Mouse (Mus musculus): ENCODE measurements around the gene AC161166.1. TPM values are rescaled to one million over a fixed set of nuclear protein-coding genes. Genes with fewer than 3 reads are reported as not detected.
A peak's percentile ranks its signal among the peaks of the same experiment; 100 is the strongest.

AC161166.1 gene
- total and polyA plus RNA-seq, 3 experiments: 0.08 TPM; not detected in 2

DNA sequence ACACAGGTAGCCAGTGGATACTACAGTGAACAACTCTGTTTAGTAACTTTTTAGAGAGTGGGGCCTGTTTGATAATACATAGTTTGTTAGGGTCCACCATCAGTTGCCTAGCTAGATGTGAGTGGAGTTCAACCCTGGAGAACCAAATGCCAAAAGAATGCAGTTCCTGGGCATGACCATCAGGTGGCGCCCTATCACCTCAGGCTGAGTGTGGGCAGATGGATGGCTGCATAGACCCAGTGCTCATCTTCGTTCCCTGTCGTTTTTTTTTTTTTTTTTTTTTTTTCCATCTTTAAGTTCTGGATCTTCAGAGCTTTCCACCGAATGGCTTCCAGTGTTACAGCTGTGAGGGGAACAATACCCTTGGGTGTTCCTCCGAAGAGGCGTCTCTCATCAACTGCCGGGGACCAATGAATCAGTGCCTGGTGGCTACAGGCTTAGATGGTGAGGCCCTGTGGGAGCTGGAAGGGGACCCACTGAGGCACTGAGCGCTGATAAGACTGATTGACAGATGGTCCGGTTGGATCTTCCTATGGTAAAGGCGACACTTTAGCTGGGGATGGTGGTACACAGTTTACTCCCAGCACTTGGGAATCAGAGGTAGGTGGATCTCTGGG is 38.2 kb downstream of the AC161166.1 start (continued):
- TF ChIP-seq NELFE (IDR thresholded peaks at IDR 0.05; ENCODE audit: low read depth, low read length): no peak
- TF ChIP-seq USF1 (IDR thresholded peaks at IDR 0.05; ENCODE audit: low read depth, low read length): no peak
- no peak for TF ChIP-seq SIN3A (IDR thresholded peaks at IDR 0.05; ENCODE audit: low read length)
- TF ChIP-seq ZKSCAN1 (IDR thresholded peaks at IDR 0.05; ENCODE audit: borderline replicate concordance, low read depth, low read length): no peak
- TF ChIP-seq ZMIZ1 (IDR thresholded peaks at IDR 0.05; ENCODE audit: low read depth, low read length): no peak
- no peak for TF ChIP-seq CHD1 (IDR thresholded peaks at IDR 0.05; ENCODE audit: low read depth, low read length)
- no peak for TF ChIP-seq E2F4 (IDR thresholded peaks at IDR 0.05; ENCODE audit: insufficient replicate concordance, low read depth, low read length)
- no peak for TF ChIP-seq HCFC1 (IDR thresholded peaks at IDR 0.05; ENCODE audit: low read depth, low read length)
- no peak for TF ChIP-seq MAZ (IDR thresholded peaks at IDR 0.05; ENCODE audit: low read depth, low read length)
- TF ChIP-seq JUN (IDR thresholded peaks at IDR 0.05; ENCODE audit: insufficient read depth, low read depth, low read length): no peak
- no peak for TF ChIP-seq RCOR1 (conservative IDR thresholded peaks at IDR 0.05; ENCODE audit: low read depth, low read length)
- TF ChIP-seq EP300 (IDR thresholded peaks at IDR 0.05; ENCODE audit: low read length): no peak
- TF ChIP-seq GABPA (IDR thresholded peaks at IDR 0.05; ENCODE audit: insufficient replicate concordance, low read depth, low read length): no peak
- peak; percentile 76 for TF ChIP-seq SMC3 (IDR thresholded peaks at IDR 0.05; ENCODE audit: low read depth, low read length)
- no peak for TF ChIP-seq MYC (IDR thresholded peaks at IDR 0.05; ENCODE audit: low read depth, low read length)
- TF ChIP-seq USF2 (conservative IDR thresholded peaks at IDR 0.05; ENCODE audit: low read depth, low read length): no peak
- TF ChIP-seq ZC3H11A (IDR thresholded peaks at IDR 0.05; ENCODE audit: low read depth, low read length): peak; percentile 46
- TF ChIP-seq MAFK (IDR thresholded peaks at IDR 0.05; ENCODE audit: insufficient replicate concordance, low read length): no peak
- no peak for TF ChIP-seq MAX (IDR thresholded peaks at IDR 0.05; ENCODE audit: low read length)

GRCm38 (mm10) chr7:24472937-24473336 is 39.3 kb downstream of the AC161166.1 start:
- Histone ChIP-seq H3K4me3 (replicated peaks in 1 of 3; ENCODE audit: low read depth in 2 of 3, low read length in 2 of 3, poor library complexity in 1 of 3) (no peak overlapping the region), H3K27me3 (replicated peaks) (peaks cover 15% of the 10 kb centered on the region), H3K4me2 (ENCODE audit: insufficient read depth, low read depth, poor library complexity, severe bottlenecking) (no peak overlapping the region), H3K4me1 (ENCODE audit: control insufficient read depth in 1 of 2, insufficient read depth in 2 of 2) (no peaks in the 10 kb centered on the region), H3K36me3 (replicated peaks in 1 of 2; ENCODE audit: control insufficient read depth in 1 of 2, insufficient read depth in 1 of 2, low read length in 1 of 2) (no peaks in the 10 kb centered on the region), H3K9me3 (replicated peaks; ENCODE audit: low read length) (peaks cover 32% of the 10 kb centered on the region), H3K9ac (ENCODE audit: insufficient read depth, low read depth) (no peak overlapping the region), H3K79me2 (replicated peaks; ENCODE audit: control insufficient read depth, extremely low read depth, insufficient read depth, poor library complexity, severe bottlenecking) (no peaks in the 10 kb centered on the region), H3K27ac (ENCODE audit: insufficient read depth, low read depth) (no peak overlapping the region)
- in situ Hi-C loops (cut with MboI; ENCODE audit: low pct_ligation_motif_present, low pct_unique_long_range_greater_than_20kb, low sequenced_read_pairs) (loop anchor here (10.0 kb wide), 1 partner anchor 182 kb away; no protein-coding TSS in a partner anchor), dilution Hi-C loops (cut with MboI; ENCODE audit: extremely low pct_ligation_motif_present, extremely low pct_unique_long_range_greater_than_20kb, low sequenced_read_pairs) (no loop called here)
- DNase-seq (ENCODE audit: extremely low read depth): peak; percentile 35
- TF ChIP-seq CTCF (conservative IDR thresholded peaks at IDR 0.05 in 1 of 2, IDR thresholded peaks at IDR 0.05 in 1 of 2; ENCODE audit: low read depth in 2 of 2, low read length in 2 of 2): peak; percentile 62 to 80
- TF ChIP-seq GABPA (IDR thresholded peaks at IDR 0.05; ENCODE audit: insufficient replicate concordance, low read depth, low read length): no peak
- TF ChIP-seq EP300 (IDR thresholded peaks at IDR 0.05; ENCODE audit: low read length): no peak
- peak; percentile 67 for TF ChIP-seq SMC3 (IDR thresholded peaks at IDR 0.05; ENCODE audit: low read depth, low read length)
- no peak for TF ChIP-seq NRF1 (IDR thresholded peaks at IDR 0.05; ENCODE audit: low read depth, low read length)
- peak; percentile 61 for TF ChIP-seq RAD21 (IDR thresholded peaks at IDR 0.05; ENCODE audit: low read depth, low read length)
